Mouse (Mus musculus) liver, postnatal 0 days (tissue): Measurements from ENCODE around the gene Tpbgl. TPM values are rescaled to one million over a fixed set of nuclear protein-coding genes. Genes with fewer than 3 reads are reported as not detected.
A peak's percentile ranks its signal among the peaks of the same experiment; 100 is the strongest.

Source experiments
- ATAC-seq: fragments of 200-750 bp; cut with Nextera tagmentation; 2 replicates; pipeline ENCODE4 v1.8.0; 2017; ENCODE audit warnings: mild to moderate bottlenecking, moderate library complexity
- DNase-seq: peaks from one replicate; pipeline ENCODE4 v3.0.0-alpha.2; 2016
- H3K27ac ChIP-seq: fragments of 300-500 bp; sonication (generic); 2 replicates; pipeline ENCODE4 v1.5.1; 2014; ENCODE audit warnings: antibody characterized with exemption, moderate library complexity, mild to moderate bottlenecking, low read depth
- H3K27me3 ChIP-seq: fragments of 300-500 bp; sonication (generic); 2 replicates; pipeline ENCODE4 v1.6.1; 2014; ENCODE audit warnings: low read length, control low read depth, mixed read lengths; ENCODE audit not compliant: insufficient read depth
- H3K36me3 ChIP-seq: fragments of 300-500 bp; sonication (generic); replicated peaks from 2 replicates; pipeline ENCODE4 v1.6.1; 2014; ENCODE audit warnings: mild to moderate bottlenecking, control low read depth, low read length, moderate library complexity, mixed read lengths; ENCODE audit not compliant: insufficient read depth
- H3K4me1 ChIP-seq: fragments of 300-500 bp; sonication (generic); 2 replicates; pipeline ENCODE4 v1.6.1; 2014; ENCODE audit warnings: antibody characterized with exemption, mild to moderate bottlenecking, control low read depth; ENCODE audit not compliant: insufficient read depth
- H3K4me2 ChIP-seq: fragments of 300-500 bp; sonication (generic); 2 replicates; pipeline ENCODE4 v1.6.1; 2014; ENCODE audit warnings: low read depth, mild to moderate bottlenecking, low read length, moderate library complexity, mixed read lengths
- H3K4me3 ChIP-seq: fragments of 300-500 bp; sonication (generic); 2 replicates; pipeline ENCODE4 v1.5.1; 2014; ENCODE audit warnings: low read depth, low read length
- H3K9ac ChIP-seq: fragments of 300-500 bp; sonication (generic); replicated peaks from 2 replicates; pipeline ENCODE4 v1.6.1; 2014; ENCODE audit warnings: mild to moderate bottlenecking, moderate library complexity
- H3K9me3 ChIP-seq: fragments of 300-500 bp; sonication (generic); 2 replicates; pipeline ENCODE4 v1.6.1; 2016; ENCODE audit warnings: mild to moderate bottlenecking, control low read depth, low read length, mixed read lengths
- CTCF ChIP-seq: sonication (generic); IDR thresholded peaks from 2 replicates; pipeline ENCODE4 v1.5.1; 2016; ENCODE audit warnings: antibody characterized with exemption, low read depth
- EP300 ChIP-seq: IDR thresholded peaks from 2 replicates; pipeline ENCODE4 v1.6.1; 2016; ENCODE audit warnings: antibody characterized with exemption, low read depth, mild to moderate bottlenecking
- WGBS: fragments of 180-500 bp; shearing (Covaris S2); extraction: QIAGEN DNeasy Blood & Tissue Kit; methylation state at CpG from one replicate; pipeline ENCODE4 v1.1.7; 2014; ENCODE audit not compliant: insufficient replicate concordance; 5-methylcytosine and 5-hydroxymethylcytosine counted together
- polyA plus RNA-seq: library from polyadenylated mRNA; unstranded; fragments of >200 nt; fragmentation: Nextera tagmentation; extraction: Ambion mirVana; gene quantifications from 2 replicates; pipeline ENCODE4 v1.2.1, GENCODE M21; 2015

Tpbgl gene
- polyA plus RNA-seq, 1 experiment from 2014 or later, result 0.55 TPM

DNA sequence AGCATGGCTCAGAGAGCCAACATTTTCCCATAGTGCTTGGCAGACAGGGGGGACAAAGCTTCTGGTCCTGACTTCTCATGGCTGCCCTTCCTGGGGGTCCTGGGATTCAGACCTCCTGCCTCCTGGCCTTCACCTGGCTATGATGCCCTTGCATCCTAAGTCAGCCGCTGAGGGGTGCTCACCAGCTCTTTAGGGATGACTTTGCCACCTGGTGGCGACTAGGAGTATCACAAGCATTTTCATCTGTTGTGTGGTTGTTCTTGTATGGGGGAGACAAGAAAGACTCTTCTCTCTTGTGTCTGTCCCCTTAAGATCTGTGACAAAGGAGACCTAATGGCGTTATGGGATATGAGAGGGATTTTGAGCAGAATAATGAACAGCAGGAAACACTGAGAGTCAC is 36.8 kb downstream of the Tpbgl start:
- Histone ChIP-seq H3K4me3 (no peak overlapping the region), H3K4me2 (no peak overlapping the region), H3K27ac (no peak overlapping the region), H3K36me3 (peaks cover 39% of the 10 kb centered on the region), H3K9ac (no peak overlapping the region), H3K9me3 (no peaks in the 10 kb centered on the region), H3K27me3 (no peaks in the 10 kb centered on the region), H3K4me1 (peaks cover 29% of the 10 kb centered on the region)
- ATAC-seq, result no peak
- TF ChIP-seq EP300, result no peak
- TF ChIP-seq CTCF, result peak; percentile 95
- DNase-seq, result peak; percentile 80
- 11% methylated on average over 3 of the region's 3 CpGs for WGBS

- DNase-seq, result no peak
- 86% methylated on average over 8 of the region's 8 CpGs for WGBS
- peaks cover 23% of the 10 kb centered on the region for H3K36me3 ChIP-seq
Measured at GRCm38 (mm10) chr7:99585976-99586375, 40.9 kb downstream of the Tpbgl start.

GRCm38 (mm10) chr7:99583625-99584024 is 43.3 kb downstream of the Tpbgl start:
- DNase-seq (no peak), ATAC-seq (0 out of 2 replicates have a peak, but pooled peaks have one; percentile 21)
- 54% methylated on average over 5 of the region's 5 CpGs for WGBS
- no peak overlapping the region for H3K9ac ChIP-seq
- H3K4me3 ChIP-seq, result no peak overlapping the region
- no peak overlapping the region for H3K27ac ChIP-seq
- H3K36me3 ChIP-seq, result peaks cover 10% of the 10 kb centered on the region
- no peak overlapping the region for H3K4me2 ChIP-seq
- no peaks in the 10 kb centered on the region; the same call in 1 of the 2 replicates for H3K4me1 ChIP-seq
- H3K27me3 ChIP-seq, result no peaks in the 10 kb centered on the region
- no peaks in the 10 kb centered on the region for H3K9me3 ChIP-seq
- no peak for TF ChIP-seq CTCF
- no peak for TF ChIP-seq EP300

More at GRCm38 (mm10) chr7:99585976-99586375, 40.9 kb downstream of the Tpbgl start:
- H3K4me3 ChIP-seq, result no peak overlapping the region
- no peak for ATAC-seq
- H3K9me3 ChIP-seq, result no peaks in the 10 kb centered on the region
- H3K27me3 ChIP-seq, result no peaks in the 10 kb centered on the region
- TF ChIP-seq CTCF, result no peak
- TF ChIP-seq EP300, result no peak
- H3K4me2 ChIP-seq, result no peak overlapping the region
- no peak overlapping the region for H3K27ac ChIP-seq
- H3K4me1 ChIP-seq, result peaks cover 2% of the 10 kb centered on the region; the same call in 1 of the 2 replicates
- H3K9ac ChIP-seq, result no peak overlapping the region

GRCm38 (mm10) chr7:99582867-99583266 is 44.0 kb downstream of the Tpbgl start:
- H3K4me3 ChIP-seq, result no peak overlapping the region
- H3K9me3 ChIP-seq, result no peaks in the 10 kb centered on the region
- no peaks in the 10 kb centered on the region for H3K27me3 ChIP-seq
- H3K4me1 ChIP-seq, result no peaks in the 10 kb centered on the region; the same call in 1 of the 2 replicates
- ATAC-seq (no peak; the same call in 1 of the 2 replicates), DNase-seq (no peak)
- H3K27ac ChIP-seq, result no peak overlapping the region
- H3K36me3 ChIP-seq, result peaks cover 7% of the 10 kb centered on the region; the same call in 1 of the 2 replicates
- WGBS, result 79% methylated on average over 4 of the region's 4 CpGs
- no peak overlapping the region for H3K9ac ChIP-seq
- TF ChIP-seq EP300 (no peak), CTCF (no peak)
- H3K4me2 ChIP-seq, result no peak overlapping the region

DNA sequence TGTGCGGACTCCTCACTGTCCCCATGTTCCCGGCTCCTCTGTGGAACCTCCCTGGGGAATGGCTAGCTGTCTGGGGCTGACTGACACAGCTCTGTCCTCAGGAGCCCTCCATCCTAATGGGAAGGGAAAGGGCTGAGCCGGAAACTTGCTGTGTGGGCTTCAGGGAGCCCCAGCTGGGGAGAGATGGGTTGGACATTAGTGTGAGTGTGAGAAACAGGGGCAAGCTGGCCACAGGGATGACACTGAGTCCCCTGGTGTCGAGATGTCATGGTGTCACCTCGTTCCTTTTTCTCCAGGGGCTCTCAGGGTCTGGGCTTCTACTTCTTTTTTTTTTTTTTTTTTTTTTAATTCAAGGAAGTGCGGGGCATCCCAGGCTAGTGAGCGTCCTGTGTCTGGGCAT is 44.6 kb downstream of the Tpbgl start:
- no peak for TF ChIP-seq CTCF
- TF ChIP-seq EP300, result no peak
- peaks cover 7% of the 10 kb centered on the region; the same call in 1 of the 2 replicates for H3K36me3 ChIP-seq
- H3K27ac ChIP-seq, result no peak overlapping the region
- no peaks in the 10 kb centered on the region for H3K9me3 ChIP-seq
- ATAC-seq (no peak), DNase-seq (no peak)
- H3K4me2 ChIP-seq, result no peak overlapping the region
- H3K4me3 ChIP-seq, result no peak overlapping the region
- no peaks in the 10 kb centered on the region for H3K27me3 ChIP-seq
- WGBS, result 65% methylated on average over 7 of the region's 7 CpGs
- no peaks in the 10 kb centered on the region; the same call in 1 of the 2 replicates for H3K4me1 ChIP-seq
- H3K9ac ChIP-seq, result no peak overlapping the region

- 0 out of 2 replicates have a peak, but pooled peaks have one; percentile 17 for ATAC-seq
- Histone ChIP-seq H3K4me2 (no peak overlapping the region), H3K27ac (no peak overlapping the region), H3K4me3 (no peak overlapping the region), H3K9ac (no peak overlapping the region), H3K36me3 (peaks cover 5% of the 10 kb centered on the region; the same call in 1 of the 2 replicates), H3K9me3 (no peaks in the 10 kb centered on the region), H3K4me1 (no peaks in the 10 kb centered on the region; the same call in 1 of the 2 replicates), H3K27me3 (no peaks in the 10 kb centered on the region)
- TF ChIP-seq CTCF (no peak), EP300 (0 out of 2 replicates have a peak, but pooled peaks have one; percentile 14)
- no peak for DNase-seq
- 42% methylated on average over 6 of the region's 6 CpGs for whole genome bisulfite sequencing
Measured at GRCm38 (mm10) chr7:99580247-99580646, 46.7 kb downstream of the Tpbgl start.
